Mouse (Mus musculus) midbrain, embryonic 16.5 days (tissue): Measurements from ENCODE around the gene Dlk2. TPM values are rescaled to one million over a fixed set of nuclear protein-coding genes. Genes with fewer than 3 reads are reported as not detected.
A peak's percentile ranks its signal among the peaks of the same experiment; 100 is the strongest.

Source experiments
- ATAC-seq: fragments of 200-750 bp; cut with Nextera tagmentation; 2 replicates; pipeline ENCODE4 v1.8.0; 2017; ENCODE audit warnings: moderate TSS enrichment
- H3K27ac ChIP-seq: fragments of 300-500 bp; sonication (generic); 2 replicates; pipeline ENCODE4 v1.5.1; 2014; ENCODE audit warnings: mild to moderate bottlenecking, low read length, mixed read lengths
- H3K27me3 ChIP-seq: fragments of 300-500 bp; sonication (generic); 2 replicates; pipeline ENCODE4 v1.6.1; 2014; ENCODE audit warnings: low read depth, low read length, mixed read lengths; ENCODE audit not compliant: control insufficient read depth, insufficient read depth
- H3K36me3 ChIP-seq: fragments of 300-500 bp; sonication (generic); 2 replicates; pipeline ENCODE4 v1.6.1; 2014; ENCODE audit warnings: mild to moderate bottlenecking, low read length, moderate library complexity, mixed read lengths; ENCODE audit not compliant: control insufficient read depth, insufficient read depth
- H3K4me1 ChIP-seq: fragments of 300-500 bp; sonication (generic); 2 replicates; pipeline ENCODE4 v1.6.1; 2014; ENCODE audit warnings: mild to moderate bottlenecking, low read length, mixed read lengths; ENCODE audit not compliant: control insufficient read depth, insufficient read depth
- H3K4me2 ChIP-seq: fragments of 300-500 bp; sonication (generic); 2 replicates; pipeline ENCODE4 v1.6.1; 2014; ENCODE audit warnings: mild to moderate bottlenecking, low read length, mixed read lengths
- H3K4me3 ChIP-seq: fragments of 300-500 bp; sonication (generic); 2 replicates; pipeline ENCODE4 v1.5.1; 2014; ENCODE audit warnings: low read depth, mild to moderate bottlenecking, low read length, moderate library complexity, mixed read lengths
- H3K9ac ChIP-seq: fragments of 300-500 bp; sonication (generic); 2 replicates; pipeline ENCODE4 v1.6.1; 2014; ENCODE audit warnings: low read depth, low read length, mixed read lengths
- H3K9me3 ChIP-seq: fragments of 300-500 bp; sonication (generic); replicated peaks from 2 replicates; pipeline ENCODE4 v1.6.1; 2014; ENCODE audit warnings: mild to moderate bottlenecking, low read length, mixed read lengths; ENCODE audit not compliant: control insufficient read depth, poor library complexity, severe bottlenecking
- WGBS: fragments of 180-500 bp; shearing (Covaris S2); extraction: QIAGEN DNeasy Blood & Tissue Kit; methylation state at CpG from one replicate; pipeline ENCODE4 v1.1.7; 2014; 5-methylcytosine and 5-hydroxymethylcytosine counted together
- polyA plus RNA-seq: library from polyadenylated mRNA; unstranded; fragments of >200 nt; fragmentation: Nextera tagmentation; extraction: Ambion mirVana; gene quantifications from 2 replicates; pipeline ENCODE4 v1.2.1, GENCODE M21; 2015

Dlk2 gene
- polyA plus RNA-seq, 1 experiment from 2014 or later, result 25.8 TPM

DNA sequence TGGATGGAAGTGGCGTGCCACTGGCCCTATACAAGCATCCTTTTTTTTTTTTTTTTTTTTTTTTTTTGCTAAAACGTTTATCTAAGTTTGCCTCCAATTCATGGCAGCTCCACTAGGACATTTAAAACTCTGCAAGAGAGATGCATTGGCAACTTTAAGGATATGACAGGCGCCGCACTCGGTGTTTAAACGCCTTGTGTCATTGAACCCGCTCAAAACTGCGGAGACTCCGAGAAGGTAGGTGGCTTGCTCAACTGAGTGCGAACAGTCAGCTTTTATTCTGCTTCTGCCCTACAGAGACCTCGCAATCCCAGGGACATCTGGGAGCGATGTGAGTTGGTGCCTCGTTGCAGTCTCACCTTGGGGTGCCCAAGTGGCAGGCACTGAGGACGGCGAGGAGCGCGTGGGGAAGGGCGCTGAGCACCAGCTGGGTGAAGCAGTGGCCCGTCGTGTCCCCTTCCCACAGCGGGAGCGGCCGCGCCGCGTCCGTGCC, 30.2 kb downstream of the Dlk2 start:
- Histone ChIP-seq H3K4me2 (peak overlapping the region; percentile 85), H3K4me1 (peaks cover 6% of the 10 kb centered on the region), H3K9ac (peak overlapping the region; percentile 88), H3K4me3 (peak overlapping the region; percentile 81), H3K27me3 (no peaks in the 10 kb centered on the region), H3K9me3 (no peaks in the 10 kb centered on the region), H3K27ac (peak overlapping the region; percentile 90), H3K36me3 (peaks cover 12% of the 10 kb centered on the region)
- WGBS, result 2% methylated on average over 27 of the region's 27 CpGs
- no peak for ATAC-seq

DNA sequence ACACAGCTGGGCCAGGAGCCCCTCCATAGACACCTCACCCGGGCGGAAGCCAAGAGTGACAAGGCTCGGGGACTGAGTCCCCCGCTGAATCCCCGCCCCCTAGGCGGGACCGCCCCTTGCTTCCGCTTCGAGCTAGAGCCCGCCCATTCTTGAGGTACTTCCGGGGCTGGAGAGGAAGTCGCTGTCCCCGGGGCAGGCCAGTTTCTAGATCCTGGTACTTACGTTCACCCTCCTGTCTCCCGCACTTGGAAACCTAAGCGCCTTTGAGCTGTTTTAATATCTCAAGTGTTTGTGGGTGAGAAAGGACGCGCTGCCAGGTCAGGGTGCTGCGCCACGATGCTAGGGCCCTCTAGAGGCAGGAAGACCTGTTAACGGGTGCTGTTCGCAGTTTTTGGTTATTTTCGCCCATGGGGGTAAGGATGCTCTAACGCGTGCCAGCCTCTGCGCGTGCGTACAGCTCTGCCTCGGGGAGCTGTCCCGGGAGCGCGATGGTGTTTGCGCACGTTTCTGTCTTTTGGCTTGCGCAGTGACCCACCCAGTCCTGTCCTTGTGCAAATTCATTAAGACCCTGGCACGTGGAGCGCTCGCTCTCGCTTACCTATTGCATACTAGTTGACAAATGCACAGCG, 30.8 kb downstream of the Dlk2 start, which contains the start of gene Abcc10:
Gene Abcc10 (minus strand): TSS at position 447 of the 629 bp plus-strand sequence.
- Histone ChIP-seq H3K9me3 (no peaks in the 10 kb centered on the region), H3K4me3 (peak within 1 kb of the TSS; percentile 81), H3K4me1 (peaks cover 6% of the 10 kb centered on the region), H3K4me2 (peak within 1 kb of the TSS; percentile 85), H3K36me3 (peaks cover 12% of the 10 kb centered on the region), H3K27ac (peak within 1 kb of the TSS; percentile 90), H3K27me3 (no peaks in the 10 kb centered on the region), H3K9ac (peak within 1 kb of the TSS; percentile 88)
- WGBS, result under 1% methylated on average over 40 of the region's 40 CpGs
- peak; percentile 98 for ATAC-seq

DNA sequence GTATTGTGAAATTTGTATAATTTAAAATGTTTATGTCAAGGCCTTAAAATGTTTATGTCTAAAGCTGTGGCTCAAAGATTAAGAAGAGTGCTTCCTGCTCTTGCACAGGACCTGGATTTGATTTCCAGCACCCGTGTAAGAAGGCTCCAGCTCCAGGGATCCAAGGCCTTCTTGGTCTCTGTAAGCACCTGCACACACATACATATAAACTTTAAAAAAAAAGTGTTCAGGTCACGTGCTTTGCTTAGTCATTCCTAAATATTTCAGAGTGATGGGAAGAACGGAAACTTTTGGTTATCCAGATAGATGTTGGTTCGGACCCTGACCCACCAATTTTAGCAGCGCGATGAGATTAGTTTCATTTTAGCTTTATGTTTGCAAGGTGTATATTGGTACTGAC, 31.5 kb downstream of the Dlk2 start:
- Histone ChIP-seq H3K27me3 (no peaks in the 10 kb centered on the region), H3K36me3 (peaks cover 5% of the 10 kb centered on the region; the same call in 1 of the 2 replicates), H3K9ac (no peak overlapping the region), H3K27ac (peak overlapping the region; percentile 90; the same call in 1 of the 2 replicates), H3K9me3 (no peaks in the 10 kb centered on the region), H3K4me1 (peaks cover 6% of the 10 kb centered on the region), H3K4me3 (peak overlapping the region; percentile 81; the same call in 1 of the 2 replicates), H3K4me2 (peak overlapping the region; percentile 85)
- ATAC-seq, result no peak
- WGBS, result 73% methylated on average over 6 of the region's 6 CpGs

DNA sequence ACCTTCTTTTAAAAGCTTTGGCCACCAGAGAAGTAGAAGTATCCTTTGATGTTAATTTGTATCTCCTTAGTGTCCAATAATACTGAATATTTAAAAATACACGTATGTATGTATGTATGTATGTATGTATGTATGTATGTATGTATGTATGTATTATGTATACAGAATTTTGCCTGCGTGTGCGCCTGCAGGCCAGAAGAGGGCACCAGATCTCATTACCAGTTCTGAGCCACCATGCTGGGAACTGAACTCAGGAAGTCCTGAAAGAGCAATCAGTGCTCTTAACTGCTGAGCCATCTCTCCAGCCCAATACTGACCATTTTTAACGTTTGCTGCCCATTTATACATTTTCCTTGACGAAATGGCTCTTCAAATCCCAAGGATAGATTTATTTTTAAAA, 39.3 kb downstream of the Dlk2 start:
- Histone ChIP-seq H3K4me3 (no peak overlapping the region), H3K9me3 (no peaks in the 10 kb centered on the region), H3K4me2 (no peak overlapping the region), H3K27me3 (no peaks in the 10 kb centered on the region), H3K36me3 (no peaks in the 10 kb centered on the region), H3K27ac (no peak overlapping the region), H3K4me1 (no peaks in the 10 kb centered on the region), H3K9ac (no peak overlapping the region)
- 29% methylated on average over 5 of the region's 5 CpGs for WGBS
- ATAC-seq, result no peak

DNA sequence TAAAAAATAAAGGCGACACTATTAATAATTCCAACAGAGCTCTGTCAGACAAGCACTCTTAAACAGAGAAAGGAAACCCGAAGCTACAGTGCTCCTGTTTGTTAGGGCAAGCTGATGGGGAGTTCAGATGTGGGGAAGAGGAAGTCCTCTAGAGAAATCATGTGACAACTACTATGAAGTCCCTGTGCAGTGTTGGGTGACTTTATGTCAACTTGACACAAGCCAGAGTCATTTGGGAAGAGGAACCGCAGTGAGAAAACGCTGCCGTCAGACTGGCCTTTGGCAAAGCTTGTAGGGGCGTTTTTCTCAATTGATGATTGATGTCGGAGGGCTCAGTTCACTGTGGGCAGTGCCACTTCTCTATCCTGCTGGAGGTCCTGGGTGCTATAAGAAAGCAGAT, 44.0 kb downstream of the Dlk2 start:
- Histone ChIP-seq H3K4me3 (no peak overlapping the region), H3K27me3 (no peaks in the 10 kb centered on the region), H3K27ac (no peak overlapping the region), H3K4me1 (no peaks in the 10 kb centered on the region), H3K9ac (no peak overlapping the region), H3K9me3 (no peaks in the 10 kb centered on the region), H3K4me2 (no peak overlapping the region), H3K36me3 (no peaks in the 10 kb centered on the region)
- WGBS, result 84% methylated on average over 7 of the region's 7 CpGs
- ATAC-seq, result no peak

DNA sequence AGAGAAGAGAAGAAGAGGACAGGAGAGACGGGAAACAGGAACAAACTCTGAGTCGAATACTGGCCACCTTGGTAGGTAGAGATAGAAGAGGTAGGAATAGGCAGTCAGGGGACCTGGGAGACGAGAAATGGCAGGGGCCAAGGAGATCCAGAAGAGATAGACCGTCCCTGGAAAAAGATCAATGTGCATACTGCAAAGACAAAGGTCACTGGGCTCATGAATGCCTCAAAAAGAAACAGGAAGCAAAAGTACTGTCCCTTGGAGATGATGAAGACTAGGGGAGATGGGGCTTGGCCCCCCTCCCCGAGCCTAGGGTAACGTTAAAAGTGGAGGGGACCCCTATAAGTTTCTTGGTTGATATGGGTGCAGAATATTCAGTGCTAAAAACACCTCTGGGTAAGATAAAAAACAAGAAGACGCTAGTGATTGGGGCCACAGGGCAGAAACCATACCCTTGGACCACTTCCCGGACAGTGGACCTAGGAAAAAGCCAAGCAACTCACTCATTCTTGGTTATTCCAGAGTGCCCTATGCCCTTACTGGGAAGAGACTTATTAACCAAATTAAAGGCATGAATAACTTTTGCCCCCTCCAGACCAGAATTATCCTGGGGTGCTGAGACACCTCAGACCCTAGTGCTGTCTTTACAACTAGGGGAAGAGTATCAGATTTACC, 53.9 kb downstream of the Dlk2 start:
- 88% methylated on average over 8 of the region's 8 CpGs for WGBS

More for the DNA sequence above, 53.9 kb downstream of the Dlk2 start:
- H3K4me2 ChIP-seq, result no peak overlapping the region
- no peaks in the 10 kb centered on the region for H3K4me1 ChIP-seq
- no peaks in the 10 kb centered on the region for H3K36me3 ChIP-seq
- H3K9me3 ChIP-seq, result no peaks in the 10 kb centered on the region
- H3K9ac ChIP-seq, result no peak overlapping the region
- no peak for ATAC-seq
- no peak overlapping the region for H3K27ac ChIP-seq
- no peaks in the 10 kb centered on the region for H3K27me3 ChIP-seq
- H3K4me3 ChIP-seq, result no peak overlapping the region

Other genes with a start within 250 kb of the Dlk2 start
- 156 and 158 TPM in 2 replicates for gene Mrps18a, start 186.4 kb upstream of the Dlk2 start, polyA plus RNA-seq
- 61.6 and 74.5 TPM in 2 replicates for gene Rsph9, start 153.2 kb upstream of the Dlk2 start, polyA plus RNA-seq
- gene Mad2l1bp, start 143.9 kb upstream of the Dlk2 start, polyA plus RNA-seq, result 21.9 and 22.6 TPM in 2 replicates
- gene Gtpbp2, start 136.4 kb upstream of the Dlk2 start, polyA plus RNA-seq, result 41.3 and 42.8 TPM in 2 replicates
- gene Polh, start 94.8 kb upstream of the Dlk2 start, polyA plus RNA-seq, result 7.7 and 7.8 TPM in 2 replicates
- gene Xpo5, start 94.6 kb upstream of the Dlk2 start, polyA plus RNA-seq, result 36.0 and 37.4 TPM in 2 replicates
- gene Polr1c, start 49.4 kb upstream of the Dlk2 start, polyA plus RNA-seq, result 71.3 and 80.7 TPM in 2 replicates
- gene Yipf3, start 49.3 kb upstream of the Dlk2 start, polyA plus RNA-seq, result 79.4 and 87.2 TPM in 2 replicates
- 16.6 and 18.3 TPM in 2 replicates for gene Lrrc73, start 43.9 kb upstream of the Dlk2 start, polyA plus RNA-seq
- gene Tjap1, start 14.4 kb upstream of the Dlk2 start, polyA plus RNA-seq, result 28.4 and 28.6 TPM in 2 replicates
- 9.3 and 10.3 TPM in 2 replicates for gene Abcc10, start 30.9 kb downstream of the Dlk2 start, polyA plus RNA-seq
- gene Zfp318, start 86.3 kb downstream of the Dlk2 start, polyA plus RNA-seq, result 15.2 and 17.5 TPM in 2 replicates
- gene Crip3, start 131.5 kb downstream of the Dlk2 start, polyA plus RNA-seq, result 3.0 and 3.6 TPM in 2 replicates
- not detected in 2 replicates for gene Slc22a7, start 141.0 kb downstream of the Dlk2 start, polyA plus RNA-seq
- gene Ttbk1, start 190.3 kb downstream of the Dlk2 start, polyA plus RNA-seq, result 4.7 and 5.5 TPM in 2 replicates
- 11.1 and 11.5 TPM in 2 replicates for gene Dnph1, start 199.3 kb downstream of the Dlk2 start, polyA plus RNA-seq
- 26.8 and 28.0 TPM in 2 replicates for gene Cul9, start 249.0 kb downstream of the Dlk2 start, polyA plus RNA-seq